Mouse (Mus musculus): ENCODE results near the gene Taar7a. TPM values are rescaled to one million over a fixed set of nuclear protein-coding genes. Genes with fewer than 3 reads are reported as not detected.

The Taar7a gene
- not detected for polyA plus RNA-seq (2015; fragmentation: Illumina TruSeq; extraction: RNeasy Lipid Tissue Mini Kit (QIAGEN cat#74804); ENCODE audit: insufficient read depth, low read depth, low replicate concordance)

GRCm38 (mm10) chr10:23993381-23993780 is at the start of gene Taar7a:
TSS of gene Taar7a (minus strand) at chr10:23993481.

GRCm38 (mm10) chr10:24037314-24037713 is 44.0 kb upstream of the Taar7a start, which contains the start of gene Taar7e:
TSS of gene Taar7e (plus strand) at chr10:24037614.

GRCm38 (mm10) chr10:24026922-24027321 is 33.6 kb upstream of the Taar7a start, which contains the start of gene Taar7d:
TSS of gene Taar7d (plus strand) at chr10:24027222.

DNA sequence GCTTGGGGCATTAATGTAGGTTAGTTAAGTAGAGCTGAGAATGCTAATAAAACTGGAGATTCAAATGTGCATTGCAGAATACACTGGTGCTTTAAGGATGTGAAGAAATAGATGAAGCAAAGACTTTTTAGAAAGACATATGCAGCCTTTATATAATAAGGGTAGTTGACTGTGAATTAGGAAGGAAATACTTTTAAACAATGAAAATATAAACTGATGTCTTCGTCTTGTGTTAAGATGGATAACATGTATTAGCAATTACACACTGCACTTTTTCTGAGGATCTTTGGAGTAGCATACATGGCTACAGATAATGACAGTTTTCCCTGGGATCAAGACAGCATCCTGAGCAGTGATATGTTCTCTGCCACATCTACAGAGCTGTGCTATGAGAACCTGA is 6.4 kb upstream of the Taar7a start, which contains the start of gene Taar7b:
Taar7b (plus strand) TSS at position 301 of the 400 bp plus-strand sequence.

DNA sequence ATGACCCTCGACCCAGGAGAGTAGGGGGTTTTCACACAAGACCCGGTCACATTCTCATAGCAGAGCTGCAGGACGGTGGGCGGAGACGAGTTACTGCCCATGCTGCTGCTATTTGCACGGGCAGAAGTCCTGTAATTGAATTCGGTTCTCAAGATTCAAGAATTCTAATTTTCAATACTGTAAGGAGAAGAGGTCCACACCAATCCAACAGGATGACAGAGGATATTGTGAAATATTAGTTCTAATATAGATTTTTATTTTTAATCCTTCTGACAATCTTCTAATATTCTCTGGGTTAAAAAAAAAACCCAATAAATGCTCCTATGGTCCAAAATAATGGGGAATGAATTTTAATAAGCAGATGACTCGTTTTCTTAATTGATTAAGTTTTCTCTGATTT is 7.7 kb downstream of the Taar7a start, which contains the start of gene Taar6:
Taar6 (minus strand) TSS at position 101 of the 400 bp plus-strand sequence.

DNA sequence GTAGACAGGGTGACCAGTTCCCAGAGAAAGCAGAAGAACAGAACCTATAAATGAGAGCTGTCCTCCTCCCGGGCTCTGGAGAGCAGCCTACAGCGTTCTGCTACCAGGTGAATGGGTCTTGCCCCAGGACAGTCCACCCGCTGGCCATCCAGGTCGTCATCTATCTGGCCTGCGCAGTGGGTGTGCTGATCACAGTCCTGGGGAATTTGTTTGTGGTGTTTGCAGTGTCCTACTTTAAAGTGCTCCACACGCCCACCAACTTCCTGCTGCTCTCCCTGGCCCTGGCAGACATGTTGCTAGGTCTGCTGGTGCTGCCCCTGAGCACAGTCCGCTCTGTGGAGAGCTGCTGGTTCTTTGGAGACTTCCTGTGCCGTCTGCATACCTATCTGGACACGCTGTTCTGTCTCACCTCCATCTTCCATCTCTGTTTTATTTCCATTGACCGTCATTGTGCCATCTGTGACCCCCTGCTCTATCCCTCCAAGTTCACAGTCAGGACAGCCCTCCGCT is 22.6 kb downstream of the Taar7a start, which contains the start of gene Taar5:
Taar5 (plus strand) TSS at position 51 of the 510 bp plus-strand sequence.

DNA sequence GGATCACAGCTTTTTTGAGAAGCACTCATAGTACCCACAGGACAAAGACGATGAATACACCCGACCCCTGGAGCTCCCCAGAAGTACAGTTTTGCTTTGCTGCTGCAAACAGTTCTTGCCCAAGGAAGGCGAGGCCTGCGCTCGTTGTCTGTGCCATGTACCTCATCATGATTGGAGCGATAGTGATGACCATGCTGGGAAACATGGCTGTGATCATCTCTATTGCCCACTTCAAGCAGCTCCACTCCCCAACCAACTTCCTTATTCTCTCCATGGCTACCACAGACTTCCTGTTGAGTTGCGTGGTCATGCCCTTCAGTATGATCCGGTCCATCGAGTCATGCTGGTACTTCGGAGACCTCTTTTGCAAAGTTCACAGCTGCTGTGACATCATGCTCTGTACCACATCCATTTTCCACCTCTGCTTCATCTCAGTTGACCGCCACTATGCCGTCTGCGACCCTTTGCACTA is 32.8 kb downstream of the Taar7a start, which contains the start of gene Taar4:
Taar4 (plus strand) TSS at position 51 of the 472 bp plus-strand sequence.

DNA sequence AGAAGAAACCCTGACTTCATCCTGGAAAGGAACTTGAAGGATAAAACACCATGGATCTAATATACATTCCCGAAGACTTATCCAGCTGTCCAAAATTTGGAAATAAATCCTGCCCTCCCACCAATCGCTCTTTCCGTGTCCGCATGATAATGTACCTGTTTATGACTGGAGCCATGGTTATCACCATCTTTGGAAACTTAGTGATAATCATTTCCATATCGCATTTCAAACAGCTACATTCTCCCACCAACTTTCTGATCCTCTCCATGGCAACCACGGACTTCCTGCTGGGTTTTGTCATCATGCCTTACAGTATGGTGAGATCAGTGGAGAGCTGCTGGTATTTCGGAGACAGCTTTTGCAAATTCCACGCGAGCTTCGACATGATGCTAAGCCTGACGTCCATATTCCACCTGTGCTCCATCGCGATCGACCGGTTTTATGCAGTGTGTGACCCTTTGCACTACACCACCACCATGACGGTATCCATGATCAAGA is 43.7 kb downstream of the Taar7a start, which contains the start of gene Taar3:
Taar3 (plus strand) TSS at position 51 of the 498 bp plus-strand sequence.

Other genes starting within 250 kb of the Taar7a start
- gene Rps12, start 206.2 kb downstream of the Taar7a start, polyA plus RNA-seq (2015; fragmentation: Illumina TruSeq; extraction: RNeasy Lipid Tissue Mini Kit (QIAGEN cat#74804); ENCODE audit: insufficient read depth, low read depth, low replicate concordance), result 1,153 TPM
- gene Slc18b1, start 196.5 kb downstream of the Taar7a start, polyA plus RNA-seq (2015; fragmentation: Illumina TruSeq; extraction: RNeasy Lipid Tissue Mini Kit (QIAGEN cat#74804); ENCODE audit: insufficient read depth, low read depth, low replicate concordance), result 2.6 TPM
- not detected for gene Vnn3, start 142.0 kb downstream of the Taar7a start, polyA plus RNA-seq (2015; fragmentation: Illumina TruSeq; extraction: RNeasy Lipid Tissue Mini Kit (QIAGEN cat#74804); ENCODE audit: insufficient read depth, low read depth, low replicate concordance)
- 0.66 TPM for gene Vnn1, start 98.8 kb downstream of the Taar7a start, polyA plus RNA-seq (2015; fragmentation: Illumina TruSeq; extraction: RNeasy Lipid Tissue Mini Kit (QIAGEN cat#74804); ENCODE audit: insufficient read depth, low read depth, low replicate concordance)
- not detected for gene Taar1, start 73.1 kb downstream of the Taar7a start, polyA plus RNA-seq (2015; fragmentation: Illumina TruSeq; extraction: RNeasy Lipid Tissue Mini Kit (QIAGEN cat#74804); ENCODE audit: insufficient read depth, low read depth, low replicate concordance)
- gene Taar2, start 54.9 kb downstream of the Taar7a start, polyA plus RNA-seq (2015; fragmentation: Illumina TruSeq; extraction: RNeasy Lipid Tissue Mini Kit (QIAGEN cat#74804); ENCODE audit: insufficient read depth, low read depth, low replicate concordance), result not detected
- gene Taar3, start 43.9 kb downstream of the Taar7a start, polyA plus RNA-seq (2015; fragmentation: Illumina TruSeq; extraction: RNeasy Lipid Tissue Mini Kit (QIAGEN cat#74804); ENCODE audit: insufficient read depth, low read depth, low replicate concordance), result not detected
- not detected for gene Taar4, start 33.0 kb downstream of the Taar7a start, polyA plus RNA-seq (2015; fragmentation: Illumina TruSeq; extraction: RNeasy Lipid Tissue Mini Kit (QIAGEN cat#74804); ENCODE audit: insufficient read depth, low read depth, low replicate concordance)
- not detected for gene Taar5, start 22.8 kb downstream of the Taar7a start, polyA plus RNA-seq (2015; fragmentation: Illumina TruSeq; extraction: RNeasy Lipid Tissue Mini Kit (QIAGEN cat#74804); ENCODE audit: insufficient read depth, low read depth, low replicate concordance)
- not detected for gene Taar6, start 7.8 kb downstream of the Taar7a start, polyA plus RNA-seq (2015; fragmentation: Illumina TruSeq; extraction: RNeasy Lipid Tissue Mini Kit (QIAGEN cat#74804); ENCODE audit: insufficient read depth, low read depth, low replicate concordance)
- not detected for gene Taar7b, start 6.5 kb upstream of the Taar7a start, polyA plus RNA-seq (2015; fragmentation: Illumina TruSeq; extraction: RNeasy Lipid Tissue Mini Kit (QIAGEN cat#74804); ENCODE audit: insufficient read depth, low read depth, low replicate concordance)
- not detected for gene Taar7d, start 33.7 kb upstream of the Taar7a start, polyA plus RNA-seq (2015; fragmentation: Illumina TruSeq; extraction: RNeasy Lipid Tissue Mini Kit (QIAGEN cat#74804); ENCODE audit: insufficient read depth, low read depth, low replicate concordance)
- not detected for gene Taar7e, start 44.1 kb upstream of the Taar7a start, polyA plus RNA-seq (2015; fragmentation: Illumina TruSeq; extraction: RNeasy Lipid Tissue Mini Kit (QIAGEN cat#74804); ENCODE audit: insufficient read depth, low read depth, low replicate concordance)
- not detected for gene Taar7f, start 56.0 kb upstream of the Taar7a start, polyA plus RNA-seq (2015; fragmentation: Illumina TruSeq; extraction: RNeasy Lipid Tissue Mini Kit (QIAGEN cat#74804); ENCODE audit: insufficient read depth, low read depth, low replicate concordance)
- not detected for gene Taar8a, start 83.0 kb upstream of the Taar7a start, polyA plus RNA-seq (2015; fragmentation: Illumina TruSeq; extraction: RNeasy Lipid Tissue Mini Kit (QIAGEN cat#74804); ENCODE audit: insufficient read depth, low read depth, low replicate concordance)
- gene Taar8b, start 98.8 kb upstream of the Taar7a start, polyA plus RNA-seq (2015; fragmentation: Illumina TruSeq; extraction: RNeasy Lipid Tissue Mini Kit (QIAGEN cat#74804); ENCODE audit: insufficient read depth, low read depth, low replicate concordance), result not detected
- not detected for gene Taar8c, start 108.4 kb upstream of the Taar7a start, polyA plus RNA-seq (2015; fragmentation: Illumina TruSeq; extraction: RNeasy Lipid Tissue Mini Kit (QIAGEN cat#74804); ENCODE audit: insufficient read depth, low read depth, low replicate concordance)
- gene Taar9, start 116.1 kb upstream of the Taar7a start, polyA plus RNA-seq (2015; fragmentation: Illumina TruSeq; extraction: RNeasy Lipid Tissue Mini Kit (QIAGEN cat#74804); ENCODE audit: insufficient read depth, low read depth, low replicate concordance), result not detected
- gene Stx7, start 155.8 kb upstream of the Taar7a start, polyA plus RNA-seq (2015; fragmentation: Illumina TruSeq; extraction: RNeasy Lipid Tissue Mini Kit (QIAGEN cat#74804); ENCODE audit: insufficient read depth, low read depth, low replicate concordance), result 11.3 TPM
- gene Moxd1, start 230.0 kb upstream of the Taar7a start, polyA plus RNA-seq (2015; fragmentation: Illumina TruSeq; extraction: RNeasy Lipid Tissue Mini Kit (QIAGEN cat#74804); ENCODE audit: insufficient read depth, low read depth, low replicate concordance), result not detected

All from pancreas, adult 10 weeks (tissue).